Mouse (Mus musculus) liver, postnatal 0 days (tissue): Measurements from ENCODE around the gene Slc8a3. TPM values are rescaled to one million over a fixed set of nuclear protein-coding genes. Genes with fewer than 3 reads are reported as not detected.

Experiments used
- ATAC-seq: fragments of 200-750 bp; cut with Nextera tagmentation; 2 replicates; pipeline ENCODE4 v1.8.0; 2017; ENCODE audit warnings: mild to moderate bottlenecking, moderate library complexity
- DNase-seq: peaks from one replicate; pipeline ENCODE4 v3.0.0-alpha.2; 2016
- H3K27ac ChIP-seq: fragments of 300-500 bp; sonication (generic); 2 replicates; pipeline ENCODE4 v1.5.1; 2014; ENCODE audit warnings: antibody characterized with exemption, moderate library complexity, mild to moderate bottlenecking, low read depth
- H3K27me3 ChIP-seq: fragments of 300-500 bp; sonication (generic); 2 replicates; pipeline ENCODE4 v1.6.1; 2014; ENCODE audit warnings: low read length, control low read depth, mixed read lengths; ENCODE audit not compliant: insufficient read depth
- H3K36me3 ChIP-seq: fragments of 300-500 bp; sonication (generic); replicated peaks from 2 replicates; pipeline ENCODE4 v1.6.1; 2014; ENCODE audit warnings: mild to moderate bottlenecking, control low read depth, low read length, moderate library complexity, mixed read lengths; ENCODE audit not compliant: insufficient read depth
- H3K4me1 ChIP-seq: fragments of 300-500 bp; sonication (generic); 2 replicates; pipeline ENCODE4 v1.6.1; 2014; ENCODE audit warnings: antibody characterized with exemption, mild to moderate bottlenecking, control low read depth; ENCODE audit not compliant: insufficient read depth
- H3K4me2 ChIP-seq: fragments of 300-500 bp; sonication (generic); 2 replicates; pipeline ENCODE4 v1.6.1; 2014; ENCODE audit warnings: low read depth, mild to moderate bottlenecking, low read length, moderate library complexity, mixed read lengths
- H3K4me3 ChIP-seq: fragments of 300-500 bp; sonication (generic); 2 replicates; pipeline ENCODE4 v1.5.1; 2014; ENCODE audit warnings: low read depth, low read length
- H3K9ac ChIP-seq: fragments of 300-500 bp; sonication (generic); replicated peaks from 2 replicates; pipeline ENCODE4 v1.6.1; 2014; ENCODE audit warnings: mild to moderate bottlenecking, moderate library complexity
- H3K9me3 ChIP-seq: fragments of 300-500 bp; sonication (generic); 2 replicates; pipeline ENCODE4 v1.6.1; 2016; ENCODE audit warnings: mild to moderate bottlenecking, control low read depth, low read length, mixed read lengths
- CTCF ChIP-seq: sonication (generic); IDR thresholded peaks from 2 replicates; pipeline ENCODE4 v1.5.1; 2016; ENCODE audit warnings: antibody characterized with exemption, low read depth
- EP300 ChIP-seq: IDR thresholded peaks from 2 replicates; pipeline ENCODE4 v1.6.1; 2016; ENCODE audit warnings: antibody characterized with exemption, low read depth, mild to moderate bottlenecking
- WGBS: fragments of 180-500 bp; shearing (Covaris S2); extraction: QIAGEN DNeasy Blood & Tissue Kit; methylation state at CpG from one replicate; pipeline ENCODE4 v1.1.7; 2014; ENCODE audit not compliant: insufficient replicate concordance; 5-methylcytosine and 5-hydroxymethylcytosine counted together
- polyA plus RNA-seq: library from polyadenylated mRNA; unstranded; fragments of >200 nt; fragmentation: Nextera tagmentation; extraction: Ambion mirVana; gene quantifications from 2 replicates; pipeline ENCODE4 v1.2.1, GENCODE M21; 2015

Slc8a3 gene
- polyA plus RNA-seq, 1 experiment from 2014 or later: 0.05 TPM

DNA sequence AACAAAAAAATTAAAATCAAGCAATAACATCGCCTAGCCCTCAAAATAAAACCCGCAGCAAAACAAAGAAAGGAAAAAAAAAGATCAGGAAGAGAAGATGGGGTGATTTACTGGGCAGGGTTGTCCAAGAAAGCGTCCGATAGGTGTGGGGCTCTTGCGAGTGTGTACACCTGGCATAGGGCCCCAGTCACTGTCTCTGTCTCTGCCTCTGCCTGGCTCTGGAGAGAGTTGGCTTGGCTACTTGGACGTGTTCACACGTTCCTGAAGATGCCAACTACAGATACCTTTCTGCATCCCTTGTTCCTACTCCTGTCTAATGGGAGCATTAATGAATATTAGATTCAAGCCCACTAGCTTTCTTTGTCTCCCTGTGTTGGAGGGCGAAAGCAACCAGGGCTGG is 166.4 kb downstream of the Slc8a3 start:
- no peaks in the 10 kb centered on the region for H3K4me1 ChIP-seq
- no peaks in the 10 kb centered on the region for H3K27me3 ChIP-seq
- ATAC-seq: no peak
- H3K36me3 ChIP-seq: 0 out of 2 replicates have a peak, but pooled peaks cover 8% of the 10 kb centered on the region
- no peak overlapping the region for H3K4me2 ChIP-seq
- no peaks in the 10 kb centered on the region for H3K9me3 ChIP-seq
- no peak overlapping the region for H3K27ac ChIP-seq
- WGBS: 77% methylated on average over 8 of the region's 8 CpGs
- H3K9ac ChIP-seq: no peak overlapping the region
- no peak for DNase-seq
- TF ChIP-seq EP300 (no peak), CTCF (no peak)
- no peak overlapping the region for H3K4me3 ChIP-seq

- Histone ChIP-seq H3K9me3 (no peaks in the 10 kb centered on the region), H3K27ac (no peak overlapping the region), H3K4me1 (no peaks in the 10 kb centered on the region), H3K4me2 (no peak overlapping the region), H3K4me3 (no peak overlapping the region), H3K9ac (no peak overlapping the region), H3K27me3 (no peaks in the 10 kb centered on the region), H3K36me3 (0 out of 2 replicates have a peak, but pooled peaks cover 5% of the 10 kb centered on the region)
- TF ChIP-seq CTCF: no peak
- no peak for TF ChIP-seq EP300
- WGBS: 39% methylated on average over 10 of the region's 10 CpGs
- ATAC-seq (no peak), DNase-seq (no peak)
These were observed 166.9 kb downstream of the Slc8a3 start for GRCm38 (mm10) chr12:81166092-81166491.

DNA sequence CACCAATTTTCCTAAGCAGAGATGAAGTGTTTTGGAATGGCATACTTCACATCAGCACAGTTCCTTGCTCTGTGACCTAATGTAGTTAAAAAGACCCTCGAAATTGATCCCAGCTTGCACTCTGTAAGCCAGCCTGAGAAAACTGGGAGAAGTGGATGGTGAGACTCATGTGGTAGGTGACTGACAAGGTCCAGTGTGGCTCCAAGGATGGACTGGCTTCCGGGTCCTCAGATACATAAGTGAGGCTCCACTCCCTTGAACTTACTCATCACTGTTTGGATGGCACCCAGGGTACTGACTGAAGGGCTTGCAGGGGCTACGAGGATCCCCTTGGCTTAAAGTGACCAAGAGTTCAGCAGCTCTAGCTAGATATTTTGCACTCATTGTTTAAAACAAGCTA is 169.4 kb downstream of the Slc8a3 start:
- H3K4me1 ChIP-seq: no peaks in the 10 kb centered on the region
- H3K36me3 ChIP-seq: 0 out of 2 replicates have a peak, but pooled peaks cover 5% of the 10 kb centered on the region
- no peak for DNase-seq
- no peak overlapping the region for H3K9ac ChIP-seq
- no peaks in the 10 kb centered on the region for H3K9me3 ChIP-seq
- H3K4me2 ChIP-seq: no peak overlapping the region
- ATAC-seq: no peak
- 80% methylated on average over 3 of the region's 3 CpGs for WGBS
- H3K27ac ChIP-seq: no peak overlapping the region
- no peak overlapping the region for H3K4me3 ChIP-seq
- no peaks in the 10 kb centered on the region for H3K27me3 ChIP-seq
- no peak for TF ChIP-seq EP300
- no peak for TF ChIP-seq CTCF

DNA sequence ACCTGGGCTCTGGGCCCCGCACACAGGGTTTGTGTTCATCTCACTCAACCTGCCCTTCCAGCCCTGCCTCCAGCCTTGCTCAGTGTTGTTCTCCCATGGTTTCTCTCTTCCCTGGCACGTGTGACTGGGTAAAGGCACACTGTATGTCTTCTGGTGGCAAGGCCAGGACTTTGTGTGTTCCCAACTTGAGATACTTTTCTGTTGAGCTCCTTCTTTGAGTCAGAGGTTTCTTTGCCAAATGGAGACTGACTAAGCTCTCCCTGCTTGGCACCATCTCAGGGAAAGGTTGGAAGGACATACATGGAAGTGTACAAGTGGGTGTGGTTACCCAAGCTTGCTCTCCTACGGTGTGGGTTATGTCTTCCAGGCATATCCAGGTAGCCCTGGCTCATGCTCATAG is 169.8 kb downstream of the Slc8a3 start:
- Histone ChIP-seq H3K4me3 (no peak overlapping the region), H3K9me3 (no peaks in the 10 kb centered on the region), H3K4me2 (no peak overlapping the region), H3K27ac (no peak overlapping the region), H3K9ac (no peak overlapping the region), H3K27me3 (no peaks in the 10 kb centered on the region), H3K4me1 (no peaks in the 10 kb centered on the region), H3K36me3 (0 out of 2 replicates have a peak, but pooled peaks cover 5% of the 10 kb centered on the region)
- 78% methylated on average over 3 of the region's 3 CpGs for WGBS
- no peak for ATAC-seq
- DNase-seq: no peak
- TF ChIP-seq EP300: no peak
- TF ChIP-seq CTCF: no peak

GRCm38 (mm10) chr12:81161282-81161681 is 171.7 kb downstream of the Slc8a3 start:
- no peak overlapping the region for H3K9ac ChIP-seq
- no peak overlapping the region for H3K4me2 ChIP-seq
- no peaks in the 10 kb centered on the region for H3K36me3 ChIP-seq
- H3K4me3 ChIP-seq: no peak overlapping the region
- DNase-seq (no peak), ATAC-seq (no peak)
- H3K9me3 ChIP-seq: no peaks in the 10 kb centered on the region
- no peaks in the 10 kb centered on the region for H3K27me3 ChIP-seq
- H3K27ac ChIP-seq: no peak overlapping the region
- WGBS: 73% methylated on average over 2 of the region's 2 CpGs
- TF ChIP-seq CTCF: no peak
- no peak for TF ChIP-seq EP300
- peaks cover 4% of the 10 kb centered on the region; the same call in 1 of the 2 replicates for H3K4me1 ChIP-seq

GRCm38 (mm10) chr12:81160831-81161230 is 172.1 kb downstream of the Slc8a3 start:
- Histone ChIP-seq H3K4me2 (no peak overlapping the region), H3K4me1 (peaks cover 4% of the 10 kb centered on the region; the same call in 1 of the 2 replicates), H3K9me3 (no peaks in the 10 kb centered on the region), H3K27ac (no peak overlapping the region), H3K27me3 (no peaks in the 10 kb centered on the region), H3K9ac (no peak overlapping the region), H3K36me3 (no peaks in the 10 kb centered on the region), H3K4me3 (no peak overlapping the region)
- ATAC-seq: no peak
- DNase-seq: peak; percentile 29
- WGBS: 59% methylated on average over 5 of the region's 5 CpGs
- peak; percentile 46 for TF ChIP-seq CTCF
- TF ChIP-seq EP300: no peak

DNA sequence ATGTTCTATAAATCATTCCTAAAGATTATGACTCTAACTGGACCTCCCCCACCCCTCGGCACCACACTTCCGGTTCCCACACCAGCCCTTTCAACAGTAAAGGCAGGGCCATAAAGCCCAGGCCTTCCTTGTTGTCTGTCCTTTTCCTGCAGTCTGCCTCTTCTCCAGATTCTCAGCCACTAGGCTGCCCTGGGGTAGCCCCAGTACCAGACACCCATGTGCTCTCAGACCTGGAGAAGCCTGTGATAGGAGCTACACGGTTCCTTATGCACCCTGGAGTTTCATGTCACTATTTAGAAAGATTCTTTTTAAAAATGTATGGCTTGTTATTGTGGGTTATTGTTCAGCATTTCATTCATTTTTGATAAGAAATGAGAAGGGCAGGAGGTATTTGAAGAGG is 172.6 kb downstream of the Slc8a3 start:
- H3K4me1 ChIP-seq: peaks cover 4% of the 10 kb centered on the region; the same call in 1 of the 2 replicates
- 76% methylated on average over 3 of the region's 3 CpGs for WGBS
- no peaks in the 10 kb centered on the region for H3K27me3 ChIP-seq
- DNase-seq (no peak), ATAC-seq (no peak)
- H3K4me3 ChIP-seq: no peak overlapping the region
- H3K27ac ChIP-seq: no peak overlapping the region
- H3K4me2 ChIP-seq: no peak overlapping the region
- TF ChIP-seq CTCF (no peak), EP300 (no peak)
- no peaks in the 10 kb centered on the region for H3K9me3 ChIP-seq
- H3K9ac ChIP-seq: no peak overlapping the region
- no peaks in the 10 kb centered on the region for H3K36me3 ChIP-seq
